Mouse (Mus musculus) NIH3T3 (cell line): ENCODE results near the gene Uchl5.

ENCODE experiments used
- DNase-seq: peaks from one replicate; pipeline ENCODE4 v3.0.0-alpha.2; 2012; ENCODE audit warnings: low read depth

Gene Uchl5

DNA sequence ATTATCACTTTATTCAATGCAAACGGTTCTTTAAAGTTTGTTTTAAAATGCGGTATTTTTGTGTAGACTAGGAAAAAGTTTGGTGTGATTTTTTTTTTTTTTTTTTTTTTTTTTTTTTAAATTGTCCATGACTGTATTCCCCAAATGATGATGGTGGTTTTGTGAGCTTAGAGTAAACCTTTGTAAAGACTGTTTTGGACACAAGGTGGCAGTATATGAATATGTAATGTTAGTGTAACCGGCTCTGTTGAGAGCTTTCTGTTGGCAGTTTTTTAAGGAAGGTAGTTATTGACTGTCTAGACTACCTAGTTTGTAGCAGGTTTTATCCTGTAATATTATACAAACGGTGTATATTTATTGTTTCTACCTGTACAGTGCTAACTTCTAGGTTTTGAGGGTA lies 26.5 kb downstream of the Uchl5 start:
- peak; percentile 92 for DNase-seq

DNA sequence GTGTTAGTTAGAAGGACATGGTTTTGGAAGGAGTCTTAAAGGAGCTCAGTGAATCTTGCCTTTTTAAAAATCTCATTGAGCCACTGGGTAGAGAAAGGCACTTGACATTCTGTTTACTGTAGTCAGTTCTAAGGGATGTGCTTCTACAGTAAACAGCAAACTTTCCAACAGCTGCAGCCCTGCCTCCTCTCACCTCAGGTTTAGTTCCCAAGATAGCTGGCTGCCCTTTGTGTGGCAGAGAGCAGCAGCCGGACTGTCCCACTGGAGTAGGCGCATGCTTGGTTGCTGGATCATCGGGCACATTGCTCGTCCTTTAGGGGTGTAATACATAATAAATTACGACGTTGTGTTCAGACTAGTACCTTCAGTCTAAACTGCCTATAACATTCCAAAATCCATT lies 32.0 kb downstream of the Uchl5 start:
- no peak for DNase-seq

DNA sequence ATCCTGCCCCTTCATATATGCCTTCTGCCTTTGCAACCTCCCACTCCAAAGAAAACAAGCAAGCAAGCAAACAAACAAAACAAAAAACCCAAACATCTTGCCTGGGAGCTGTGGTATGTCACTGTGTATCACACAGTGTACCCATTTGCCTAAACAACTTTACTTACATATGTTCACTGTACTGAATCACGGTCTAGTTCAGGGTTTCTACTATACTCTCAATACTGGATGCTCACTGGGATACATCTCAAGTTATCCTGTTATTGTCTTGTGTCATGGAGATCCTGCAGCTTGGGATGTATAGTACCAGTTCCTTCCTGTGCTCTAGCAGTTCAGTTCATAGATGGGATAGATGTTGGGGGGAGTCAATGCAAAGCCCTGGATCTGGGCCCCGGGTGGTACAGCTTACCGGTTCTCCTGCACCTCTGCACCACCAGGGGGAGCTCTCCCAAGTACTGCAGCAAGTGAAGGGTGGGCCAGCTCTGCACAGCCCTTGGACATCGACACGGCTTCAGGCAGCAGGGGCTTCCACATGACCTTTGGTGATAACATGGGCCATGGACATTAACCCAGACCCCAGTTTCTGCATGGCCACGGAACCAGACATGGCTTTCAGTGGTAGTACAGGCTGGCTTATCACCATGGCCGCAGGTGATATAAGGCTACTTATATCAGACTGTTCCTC lies 36.7 kb downstream of the Uchl5 start:
- peak; percentile 76 for DNase-seq

DNA sequence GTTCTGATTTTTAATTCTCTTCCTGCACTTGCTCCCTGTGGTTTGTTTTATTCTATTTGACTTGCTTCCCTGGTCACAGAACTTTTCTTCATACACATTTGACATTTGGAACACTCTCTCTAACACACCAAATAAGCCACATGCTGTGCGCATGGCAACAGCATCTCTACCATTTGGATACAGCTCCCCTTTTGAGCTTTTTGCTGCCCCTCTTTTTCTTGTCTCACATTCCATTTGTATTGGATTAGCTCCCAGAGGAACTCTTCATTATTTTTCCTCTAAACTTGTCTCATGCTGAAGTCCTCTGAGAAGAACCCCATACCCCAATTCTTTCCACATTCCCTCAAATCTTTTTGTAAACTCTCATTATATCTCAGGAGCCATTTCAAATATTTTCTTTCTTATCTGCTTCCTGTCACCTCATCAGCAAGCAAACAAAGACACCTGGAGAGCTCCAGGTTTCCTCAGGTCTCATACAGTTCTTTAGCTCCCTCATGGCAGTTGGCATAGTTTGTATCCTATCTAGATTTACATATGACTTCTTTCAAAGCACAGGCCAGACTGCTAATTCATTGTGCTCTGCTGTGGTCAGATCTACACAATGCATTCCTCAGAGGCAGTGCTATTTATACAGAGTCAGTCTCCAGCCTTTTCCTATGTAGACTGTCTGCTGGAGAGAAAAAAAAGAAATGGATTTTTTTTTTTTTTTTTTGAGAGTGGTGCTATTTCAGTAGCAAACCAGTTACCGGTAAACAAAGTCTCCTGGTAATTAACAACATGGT lies 43.2 kb downstream of the Uchl5 start:
- no peak for DNase-seq

DNA sequence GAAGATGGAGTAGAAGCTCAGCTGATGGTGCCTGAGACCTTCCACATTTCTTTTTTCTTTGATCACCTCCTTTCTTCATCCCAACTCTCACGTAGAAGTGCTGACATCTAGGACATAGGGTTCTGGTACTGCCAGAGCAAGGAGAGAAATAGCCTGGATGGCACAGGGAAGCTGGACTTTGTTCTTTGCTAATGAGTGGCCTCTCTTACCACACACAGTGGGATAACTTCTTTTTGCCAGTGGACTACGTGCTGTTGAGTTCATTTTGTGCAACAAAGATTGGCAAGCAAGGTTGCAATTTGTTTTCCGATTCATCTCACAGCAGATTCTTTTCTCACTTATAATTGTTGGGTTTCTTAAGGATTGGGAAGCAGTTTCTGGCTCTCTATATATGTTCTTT lies 45.6 kb downstream of the Uchl5 start:
- no peak for DNase-seq

DNA sequence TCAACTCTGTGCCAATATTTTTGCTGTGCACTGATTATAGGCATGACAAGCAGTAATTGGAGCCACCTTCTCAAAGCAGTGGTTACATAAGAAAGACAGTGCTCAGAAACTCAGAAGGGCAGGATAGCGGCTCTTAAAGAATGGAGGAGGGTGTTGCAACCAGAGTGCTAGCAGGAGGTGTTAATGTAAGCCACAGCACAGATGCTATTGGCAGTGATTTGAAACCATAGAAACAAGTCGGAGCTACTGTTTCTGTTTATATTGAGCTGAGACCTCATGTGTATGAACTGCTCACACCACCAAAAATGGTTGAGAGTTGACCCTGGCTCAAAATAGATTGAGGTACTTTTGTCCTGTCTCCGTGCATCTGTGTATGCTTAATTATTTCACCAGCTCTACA lies 53.6 kb downstream of the Uchl5 start:
- DNase-seq: no peak

DNA sequence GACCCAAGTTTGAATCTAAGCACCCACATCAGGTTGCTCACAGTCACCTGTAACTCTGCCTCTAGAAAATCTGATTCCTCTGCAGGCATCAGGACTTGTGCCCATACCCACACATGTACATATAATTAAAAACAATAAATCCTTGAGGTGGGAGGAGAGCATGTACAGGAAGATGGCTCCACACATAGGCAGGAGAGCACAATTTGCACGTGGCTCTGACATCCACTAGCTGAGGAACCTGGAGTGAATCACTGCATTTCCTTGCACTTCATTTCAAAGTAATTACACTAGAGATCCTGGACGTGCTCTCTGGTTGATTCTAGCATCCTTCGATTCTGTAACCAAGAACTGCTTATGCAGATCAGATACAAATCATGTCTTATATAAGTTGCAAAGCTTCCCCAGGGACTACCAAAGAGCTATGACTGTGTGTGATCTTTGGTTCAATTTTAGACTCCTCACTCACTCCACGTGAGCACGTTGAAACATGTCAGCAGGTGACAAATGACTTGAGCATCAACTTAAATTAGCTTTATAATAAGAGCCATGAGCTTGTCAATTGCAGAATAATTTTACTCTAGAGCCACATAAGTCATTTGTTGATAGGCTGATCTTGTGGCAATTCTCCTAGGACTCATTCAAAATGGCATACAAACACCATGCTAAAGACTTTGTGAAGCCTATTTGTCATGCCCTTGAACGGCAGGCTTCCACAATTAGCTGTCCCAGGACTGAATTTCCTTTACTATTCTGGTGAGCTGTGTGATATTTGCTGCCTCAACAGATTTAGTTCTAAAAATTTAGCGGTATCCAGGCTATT lies 59.5 kb downstream of the Uchl5 start:
- no peak for DNase-seq

DNA sequence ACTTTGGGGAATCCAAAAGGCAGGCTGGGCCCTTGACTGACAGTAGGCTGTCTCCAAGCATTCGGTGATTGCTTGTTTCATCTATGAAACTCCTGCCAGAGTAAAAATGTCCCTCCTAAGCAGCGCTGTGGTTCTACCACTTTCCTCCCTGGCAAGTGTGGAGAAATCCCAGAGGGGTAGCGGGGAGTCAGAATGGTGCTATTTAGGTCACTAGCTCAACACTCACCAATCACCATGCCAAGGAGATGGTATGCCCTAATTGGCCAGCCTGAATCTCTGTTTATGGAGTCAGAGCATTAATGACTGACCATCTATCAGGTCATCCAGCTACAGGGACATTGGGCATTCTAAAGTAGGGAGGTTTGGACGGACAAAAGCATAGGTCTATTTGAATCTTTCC lies 60.6 kb downstream of the Uchl5 start:
- no peak for DNase-seq

DNA sequence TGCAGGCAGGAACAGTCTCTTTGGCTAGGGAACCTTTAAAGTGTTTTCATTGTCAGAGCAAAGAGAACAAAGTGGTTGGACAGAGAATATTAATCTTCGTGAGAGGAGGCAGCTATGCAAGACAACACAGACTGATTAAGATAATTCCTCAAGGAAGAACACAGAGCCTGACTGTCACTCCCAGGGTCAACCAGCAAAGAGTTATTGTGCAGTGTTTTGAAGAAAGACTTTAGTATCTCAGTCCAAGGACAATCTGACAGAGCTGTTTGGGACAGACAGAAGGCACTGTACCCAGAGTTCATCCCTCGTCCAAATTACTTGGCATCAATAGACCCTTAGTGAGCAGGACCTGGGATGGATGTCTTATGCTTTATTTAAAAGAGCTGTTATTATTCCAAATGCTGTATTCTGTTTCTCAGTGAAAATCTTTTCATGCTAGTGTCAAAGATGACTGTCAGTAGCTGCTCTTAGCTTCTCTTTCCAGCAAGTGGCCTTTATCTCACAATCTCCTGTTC lies 61.9 kb downstream of the Uchl5 start:
- DNase-seq: no peak

DNA sequence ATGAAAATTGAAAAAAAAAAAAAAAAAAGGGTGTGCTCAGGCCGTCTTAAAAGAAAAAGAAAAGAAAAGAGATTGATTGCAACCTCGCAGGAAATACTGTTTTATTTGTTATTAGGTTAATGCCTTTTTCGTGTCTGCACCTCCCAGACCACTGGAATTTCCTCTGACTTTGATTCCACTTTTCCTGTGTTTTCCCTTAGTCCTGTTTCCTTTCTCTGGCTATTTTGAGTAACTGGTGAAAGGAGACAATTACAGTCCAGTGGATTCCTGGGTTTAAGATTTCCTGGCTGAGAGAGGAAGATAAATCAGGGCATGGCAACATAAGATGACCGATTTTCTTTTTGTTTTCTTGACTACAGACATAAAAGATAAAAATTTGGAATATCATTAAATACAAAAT lies 75.3 kb downstream of the Uchl5 start:
- DNase-seq: no peak

DNA sequence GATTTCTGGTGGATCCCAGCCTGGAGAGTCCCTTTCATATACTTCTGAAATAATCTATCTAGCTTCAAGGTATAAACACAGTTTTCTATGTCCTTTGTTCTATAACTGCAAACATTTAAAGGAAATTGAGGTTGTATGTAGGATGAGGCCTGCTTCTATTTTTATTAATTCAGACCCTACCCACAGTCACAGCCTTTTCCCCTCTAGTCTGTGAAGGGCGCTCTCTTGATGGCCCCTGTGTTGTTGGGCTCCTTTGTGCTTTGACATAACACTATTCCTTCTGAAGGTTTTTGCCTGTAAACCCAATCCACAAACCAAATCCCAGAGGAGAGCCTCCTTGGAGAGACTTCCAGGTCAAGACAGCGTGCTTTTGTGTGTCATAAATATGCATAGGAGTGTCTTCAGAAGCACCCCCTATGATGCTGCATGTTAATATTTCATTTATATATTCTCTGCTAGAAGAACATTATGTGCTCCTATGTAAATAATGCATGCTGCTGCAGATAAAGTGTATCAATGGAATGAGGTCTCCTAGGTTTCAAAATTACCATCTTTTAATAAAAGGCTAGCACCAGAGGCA lies 75.8 kb downstream of the Uchl5 start:
- DNase-seq: no peak

DNA sequence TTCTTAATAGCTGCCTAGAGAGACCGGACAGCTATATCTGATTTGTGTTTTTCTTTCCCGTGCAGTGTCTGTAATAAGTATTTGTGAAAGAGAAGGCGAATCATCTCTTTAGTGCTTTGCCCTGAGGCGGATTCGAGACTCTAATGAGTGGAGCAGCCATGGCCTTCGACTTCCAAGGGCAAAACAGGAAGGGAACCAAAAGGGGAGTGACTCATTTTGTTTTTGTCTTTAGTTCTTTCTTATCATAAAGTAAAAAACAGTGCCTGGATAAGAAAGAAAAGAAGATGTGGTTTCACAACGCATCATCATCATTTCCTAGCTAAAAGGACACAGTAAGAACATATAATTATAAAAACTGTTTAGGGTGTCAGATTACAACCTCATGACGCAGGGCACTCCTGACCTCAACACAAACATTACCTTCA lies 76.6 kb downstream of the Uchl5 start:
- peak; percentile 71 for DNase-seq

DNA sequence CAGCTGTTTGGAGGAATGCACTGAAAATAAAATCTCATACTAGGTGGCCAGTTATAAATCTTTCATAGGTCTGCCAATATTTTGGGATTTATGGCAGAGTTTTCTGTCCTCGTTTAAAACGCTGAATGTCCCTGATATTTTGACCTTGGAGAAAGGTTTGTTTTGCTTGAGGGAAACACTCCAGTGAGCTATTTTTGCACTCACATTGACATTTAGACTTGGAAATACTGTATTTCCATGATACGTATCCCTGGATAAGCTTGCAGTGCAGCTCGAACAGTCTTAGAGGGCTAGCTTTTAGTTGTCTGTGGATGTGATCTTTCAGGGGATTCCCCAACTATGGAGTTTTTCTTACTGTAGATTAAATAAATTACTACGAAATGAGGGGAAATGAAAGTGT lies 78.6 kb downstream of the Uchl5 start:
- no peak for DNase-seq
